Mouse (Mus musculus): ENCODE results near the gene Cilp2. TPM values are rescaled to one million over a fixed set of nuclear protein-coding genes. Genes with fewer than 3 reads are reported as not detected.

The Cilp2 gene
- polyA plus RNA-seq, 1 experiment from 2014 or later = 0.03 TPM

DNA sequence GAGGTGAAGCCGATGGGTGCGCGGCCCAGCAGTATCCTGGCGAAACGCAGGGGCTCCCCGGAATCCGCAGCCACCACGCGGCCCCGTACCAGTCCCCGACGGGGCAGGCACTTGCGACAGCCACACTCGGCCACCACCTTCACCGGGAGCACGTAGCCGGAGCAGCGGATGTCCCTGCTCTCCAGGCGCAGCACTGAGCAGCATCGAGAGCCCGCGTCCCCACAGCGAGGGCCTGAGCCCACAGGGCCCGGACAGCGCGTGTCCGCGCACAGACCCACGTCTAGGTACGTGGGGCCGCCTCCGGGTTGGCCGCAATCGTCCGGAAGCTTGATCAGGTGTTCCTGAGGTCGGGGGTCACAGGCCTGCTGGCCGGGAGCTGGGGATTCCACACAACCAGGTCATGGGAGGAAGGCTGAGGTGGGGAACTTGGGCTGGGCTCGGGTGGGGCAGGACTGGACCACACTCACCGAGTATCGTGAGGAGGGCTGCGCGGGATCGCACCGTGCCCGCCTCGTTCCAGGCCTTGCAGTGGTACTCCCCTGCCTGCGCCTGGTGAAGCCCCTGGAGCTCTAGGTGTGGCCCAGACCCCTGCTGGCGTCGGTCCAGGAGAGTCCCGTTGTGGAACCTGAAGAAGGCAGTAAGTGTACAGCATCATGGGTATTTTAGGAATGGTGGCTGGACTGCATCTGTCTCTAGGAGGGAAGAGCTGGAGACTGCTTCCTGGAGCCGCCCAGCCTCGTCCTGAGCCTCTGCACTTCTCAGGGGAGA, 4.5 kb downstream of the Cilp2 start:
- WGBS (ENCODE audit: insufficient replicate concordance) = 15% methylated on average over 52 of the region's 52 CpGs
- no peaks in the 10 kb centered on the region; the same call in 1 of the 2 replicates for H3K9me3 ChIP-seq (replicated peaks)
- peaks cover 100% of the 10 kb centered on the region for H3K27me3 ChIP-seq
- H3K9ac ChIP-seq = no peak overlapping the region
- peak overlapping the region; percentile 56; the same call in 1 of the 2 replicates for H3K4me2 ChIP-seq
- H3K4me3 ChIP-seq (replicated peaks) = peak overlapping the region; percentile 38; the same call in 1 of the 2 replicates
- no peak overlapping the region for H3K27ac ChIP-seq (replicated peaks)
- no peaks in the 10 kb centered on the region for H3K36me3 ChIP-seq (replicated peaks)
- peaks cover 22% of the 10 kb centered on the region for H3K4me1 ChIP-seq (replicated peaks)
- no peak for ATAC-seq (ENCODE audit: insufficient read depth)

DNA sequence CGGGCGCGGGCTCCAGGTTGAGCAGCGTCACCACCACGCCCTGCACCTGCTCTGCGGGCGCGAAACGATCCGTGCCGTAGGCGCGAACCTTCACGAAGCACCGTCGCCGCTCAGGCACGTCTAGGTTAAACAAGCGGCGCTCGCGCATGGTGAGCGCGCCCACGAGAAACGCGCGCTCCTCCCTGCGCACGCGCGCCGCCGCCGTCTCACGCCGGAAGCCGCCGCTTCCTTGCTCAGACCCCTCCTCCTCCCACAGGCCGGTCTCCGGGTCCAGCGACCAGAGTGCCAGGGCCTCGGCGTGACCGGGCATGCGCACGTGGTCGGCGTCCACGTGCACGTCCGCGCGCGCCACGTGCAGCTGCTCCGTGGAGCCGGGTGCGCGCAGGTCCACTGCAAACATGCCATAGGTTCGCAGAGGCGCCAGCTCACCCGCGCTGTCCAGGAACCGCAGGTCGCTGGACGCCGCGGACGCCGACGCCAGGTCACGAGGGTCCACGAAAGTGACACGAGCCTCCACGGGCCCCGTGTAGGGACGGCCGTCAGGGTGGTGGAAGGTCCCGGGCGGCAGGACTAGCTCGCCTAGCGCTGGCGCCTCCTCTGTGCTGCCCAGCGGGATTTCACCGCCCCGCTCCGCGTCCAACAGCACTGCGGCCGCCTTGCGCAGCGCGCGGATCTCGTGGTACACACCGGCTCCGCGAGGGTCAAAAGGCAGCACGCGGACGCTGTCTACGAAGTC, 5.3 kb downstream of the Cilp2 start:
- H3K27ac ChIP-seq (replicated peaks) = no peak overlapping the region
- peak overlapping the region; percentile 38 for H3K4me3 ChIP-seq (replicated peaks)
- ATAC-seq (ENCODE audit: insufficient read depth) = no peak
- peak overlapping the region; percentile 56 for H3K4me2 ChIP-seq
- peaks cover 100% of the 10 kb centered on the region for H3K27me3 ChIP-seq
- H3K9me3 ChIP-seq (replicated peaks) = no peaks in the 10 kb centered on the region; the same call in 1 of the 2 replicates
- 9% methylated on average over 103 of the region's 103 CpGs for WGBS (ENCODE audit: insufficient replicate concordance)
- no peaks in the 10 kb centered on the region for H3K36me3 ChIP-seq (replicated peaks)
- H3K4me1 ChIP-seq (replicated peaks) = peaks cover 17% of the 10 kb centered on the region
- H3K9ac ChIP-seq = no peak overlapping the region

DNA sequence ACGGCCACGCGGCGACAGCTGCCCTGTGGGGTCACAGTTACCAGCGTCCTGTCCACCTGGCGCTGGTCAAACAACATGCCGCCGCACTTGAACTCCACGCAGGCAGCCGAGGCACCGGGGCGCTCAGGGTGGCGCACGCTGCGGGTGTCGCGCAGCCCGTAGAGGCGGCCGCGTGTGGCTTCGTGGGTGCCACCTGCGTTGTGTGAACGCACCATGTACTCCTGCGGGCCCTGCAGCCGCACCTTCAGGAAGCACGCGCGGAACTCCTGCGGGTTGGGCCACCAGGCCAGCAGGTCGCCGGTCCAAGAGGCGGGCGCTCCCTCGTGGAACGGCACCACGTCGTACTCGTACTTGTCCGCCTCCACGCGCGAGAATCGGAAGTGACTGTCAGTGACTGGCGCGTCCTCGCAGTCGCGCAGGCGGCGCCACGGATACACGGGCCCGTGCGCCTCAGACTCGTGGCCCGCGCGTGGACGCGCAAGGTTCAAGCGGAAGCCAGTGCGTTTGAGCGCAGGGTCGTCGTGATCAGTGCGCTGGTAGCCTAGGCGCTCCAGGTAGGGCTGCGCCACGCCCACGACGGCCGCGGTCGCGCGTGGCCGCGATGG, 6.1 kb downstream of the Cilp2 start:
- H3K36me3 ChIP-seq (replicated peaks) = no peaks in the 10 kb centered on the region
- H3K27ac ChIP-seq (replicated peaks) = no peak overlapping the region
- H3K4me1 ChIP-seq (replicated peaks) = peaks cover 17% of the 10 kb centered on the region
- peak overlapping the region; percentile 56; the same call in 1 of the 2 replicates for H3K4me2 ChIP-seq
- no peaks in the 10 kb centered on the region; the same call in 1 of the 2 replicates for H3K9me3 ChIP-seq (replicated peaks)
- ATAC-seq (ENCODE audit: insufficient read depth) = no peak
- peaks cover 100% of the 10 kb centered on the region for H3K27me3 ChIP-seq
- H3K9ac ChIP-seq = no peak overlapping the region
- H3K4me3 ChIP-seq (replicated peaks) = peak overlapping the region; percentile 38
- 21% methylated on average over 79 of the region's 79 CpGs for WGBS (ENCODE audit: insufficient replicate concordance)

GRCm38 (mm10) chr8:69880841-69881240, 6.6 kb downstream of the Cilp2 start:
- 15% methylated on average over 37 of the region's 37 CpGs for WGBS (ENCODE audit: insufficient replicate concordance)
- no peaks in the 10 kb centered on the region; the same call in 1 of the 2 replicates for H3K9me3 ChIP-seq (replicated peaks)
- no peaks in the 10 kb centered on the region for H3K36me3 ChIP-seq (replicated peaks)
- H3K27me3 ChIP-seq = peaks cover 100% of the 10 kb centered on the region
- ATAC-seq (ENCODE audit: insufficient read depth) = no peak
- no peak overlapping the region for H3K9ac ChIP-seq
- no peak overlapping the region for H3K4me3 ChIP-seq (replicated peaks)
- no peak overlapping the region for H3K27ac ChIP-seq (replicated peaks)
- H3K4me2 ChIP-seq = no peak overlapping the region
- peaks cover 17% of the 10 kb centered on the region for H3K4me1 ChIP-seq (replicated peaks)

DNA sequence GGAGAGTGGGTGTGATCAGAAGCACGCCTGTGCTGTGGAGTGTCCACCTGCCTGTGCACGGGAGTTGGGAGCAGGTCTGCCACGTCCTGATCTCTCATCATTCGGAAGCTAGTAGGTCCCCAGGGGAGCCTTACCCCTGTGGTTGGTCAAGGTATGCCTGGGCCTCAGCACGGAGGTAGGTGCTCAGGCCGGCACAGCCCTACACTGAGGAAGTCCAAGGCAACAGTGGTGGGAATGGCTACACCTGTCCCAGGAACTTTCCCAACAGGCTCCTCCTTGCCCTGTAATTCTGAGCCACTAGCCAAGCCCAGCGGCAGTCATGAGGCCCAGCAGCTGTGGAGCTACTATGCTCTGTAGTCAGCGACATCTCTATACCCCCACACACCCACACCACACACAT, 7.8 kb downstream of the Cilp2 start:
- ATAC-seq (ENCODE audit: insufficient read depth) = no peak
- no peak overlapping the region for H3K27ac ChIP-seq (replicated peaks)
- H3K27me3 ChIP-seq = peaks cover 98% of the 10 kb centered on the region
- H3K9me3 ChIP-seq (replicated peaks) = no peaks in the 10 kb centered on the region; the same call in 1 of the 2 replicates
- WGBS (ENCODE audit: insufficient replicate concordance) = 47% methylated on average over 8 of the region's 8 CpGs
- no peak overlapping the region for H3K4me3 ChIP-seq (replicated peaks)
- no peak overlapping the region for H3K9ac ChIP-seq
- H3K36me3 ChIP-seq (replicated peaks) = no peaks in the 10 kb centered on the region
- no peak overlapping the region for H3K4me2 ChIP-seq
- H3K4me1 ChIP-seq (replicated peaks) = peaks cover 17% of the 10 kb centered on the region

- Histone ChIP-seq H3K36me3 (replicated peaks) (no peaks in the 10 kb centered on the region), H3K4me2 (no peak overlapping the region), H3K4me3 (replicated peaks) (no peak overlapping the region), H3K27me3 (peaks cover 84% of the 10 kb centered on the region), H3K27ac (replicated peaks) (no peak overlapping the region), H3K9me3 (replicated peaks) (no peaks in the 10 kb centered on the region; the same call in 1 of the 2 replicates), H3K9ac (no peak overlapping the region), H3K4me1 (replicated peaks) (peaks cover 17% of the 10 kb centered on the region)
- ATAC-seq (ENCODE audit: insufficient read depth) = no peak
- 50% methylated on average over 3 of the region's 3 CpGs for WGBS (ENCODE audit: insufficient replicate concordance)
These were observed 9.5 kb downstream of the Cilp2 start for GRCm38 (mm10) chr8:69877992-69878391.

DNA sequence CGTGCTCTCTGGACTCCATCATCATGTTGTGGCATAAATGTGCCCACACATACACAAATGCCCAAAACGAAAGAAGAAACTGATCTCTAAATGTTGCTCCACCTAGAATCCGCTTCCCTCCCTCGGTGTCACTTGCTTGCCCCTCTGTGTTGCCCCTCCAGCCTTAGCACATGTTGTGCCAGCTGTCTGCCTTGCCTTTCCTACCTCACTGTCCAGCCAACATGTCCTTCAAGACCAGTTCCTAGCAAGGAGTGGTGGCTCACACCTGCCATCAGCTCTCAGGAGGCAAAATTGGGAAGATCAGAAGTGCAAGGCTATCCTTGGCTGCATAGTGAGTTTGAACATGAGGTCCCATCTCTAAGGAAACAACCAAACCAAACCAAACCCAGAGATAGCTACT, 10.1 kb downstream of the Cilp2 start:
- ATAC-seq (ENCODE audit: insufficient read depth) = no peak
- H3K36me3 ChIP-seq (replicated peaks) = no peaks in the 10 kb centered on the region
- WGBS (ENCODE audit: insufficient replicate concordance) = 66% methylated on average over 4 of the region's 4 CpGs
- H3K9ac ChIP-seq = no peak overlapping the region
- peaks cover 16% of the 10 kb centered on the region for H3K4me1 ChIP-seq (replicated peaks)
- H3K27ac ChIP-seq (replicated peaks) = no peak overlapping the region
- H3K27me3 ChIP-seq = peaks cover 78% of the 10 kb centered on the region
- H3K9me3 ChIP-seq (replicated peaks) = no peaks in the 10 kb centered on the region; the same call in 1 of the 2 replicates
- H3K4me3 ChIP-seq (replicated peaks) = no peak overlapping the region
- H3K4me2 ChIP-seq = no peak overlapping the region

GRCm38 (mm10) chr8:69876967-69877366, 10.5 kb downstream of the Cilp2 start:
- Histone ChIP-seq H3K4me2 (no peak overlapping the region), H3K4me1 (replicated peaks) (peaks cover 11% of the 10 kb centered on the region), H3K27ac (replicated peaks) (no peak overlapping the region), H3K9ac (no peak overlapping the region), H3K36me3 (replicated peaks) (no peaks in the 10 kb centered on the region), H3K4me3 (replicated peaks) (no peak overlapping the region), H3K9me3 (replicated peaks) (no peaks in the 10 kb centered on the region; the same call in 1 of the 2 replicates), H3K27me3 (peaks cover 73% of the 10 kb centered on the region)
- ATAC-seq (ENCODE audit: insufficient read depth) = no peak
- 59% methylated on average over 10 of the region's 10 CpGs for WGBS (ENCODE audit: insufficient replicate concordance)

- no peak overlapping the region for H3K4me3 ChIP-seq (replicated peaks)
- no peaks in the 10 kb centered on the region for H3K9me3 ChIP-seq (replicated peaks)
- no peak for ATAC-seq (ENCODE audit: insufficient read depth)
- peaks cover 3% of the 10 kb centered on the region; the same call in 1 of the 2 replicates for H3K4me1 ChIP-seq (replicated peaks)
- H3K27me3 ChIP-seq = peaks cover 65% of the 10 kb centered on the region
- 34% methylated on average over 10 of the region's 10 CpGs for WGBS (ENCODE audit: insufficient replicate concordance)
- no peak overlapping the region for H3K4me2 ChIP-seq
- no peak overlapping the region for H3K9ac ChIP-seq
- H3K27ac ChIP-seq (replicated peaks) = no peak overlapping the region
- no peaks in the 10 kb centered on the region for H3K36me3 ChIP-seq (replicated peaks)
These were observed 11.4 kb downstream of the Cilp2 start for GRCm38 (mm10) chr8:69876097-69876496.

DNA sequence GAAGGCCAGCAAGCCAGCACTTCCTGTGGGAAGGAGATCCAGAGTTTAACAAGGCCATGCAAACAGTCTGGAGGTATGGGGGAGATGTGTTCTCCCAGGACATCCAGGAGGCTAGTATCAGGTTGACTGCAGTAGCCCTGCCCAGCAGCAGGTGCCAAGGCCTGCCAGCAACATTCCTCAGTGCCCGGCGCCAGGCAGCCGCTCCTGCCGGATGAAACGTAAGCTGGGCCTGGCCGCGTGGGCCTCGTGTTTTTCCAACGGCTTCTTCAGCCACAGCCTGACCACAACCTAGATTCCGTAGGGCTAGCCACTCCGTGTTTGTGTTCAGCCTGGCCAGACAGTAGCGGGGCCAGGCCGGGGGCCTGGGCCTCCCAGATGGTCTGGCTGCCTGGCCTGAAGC, 12.8 kb downstream of the Cilp2 start:
- Histone ChIP-seq H3K9me3 (replicated peaks) (no peaks in the 10 kb centered on the region), H3K9ac (no peak overlapping the region), H3K4me2 (no peak overlapping the region), H3K36me3 (replicated peaks) (no peaks in the 10 kb centered on the region), H3K4me1 (replicated peaks) (no peaks in the 10 kb centered on the region), H3K27me3 (peaks cover 50% of the 10 kb centered on the region), H3K27ac (replicated peaks) (no peak overlapping the region), H3K4me3 (replicated peaks) (no peak overlapping the region)
- no peak for ATAC-seq (ENCODE audit: insufficient read depth)
- 72% methylated on average over 13 of the region's 13 CpGs for WGBS (ENCODE audit: insufficient replicate concordance)

DNA sequence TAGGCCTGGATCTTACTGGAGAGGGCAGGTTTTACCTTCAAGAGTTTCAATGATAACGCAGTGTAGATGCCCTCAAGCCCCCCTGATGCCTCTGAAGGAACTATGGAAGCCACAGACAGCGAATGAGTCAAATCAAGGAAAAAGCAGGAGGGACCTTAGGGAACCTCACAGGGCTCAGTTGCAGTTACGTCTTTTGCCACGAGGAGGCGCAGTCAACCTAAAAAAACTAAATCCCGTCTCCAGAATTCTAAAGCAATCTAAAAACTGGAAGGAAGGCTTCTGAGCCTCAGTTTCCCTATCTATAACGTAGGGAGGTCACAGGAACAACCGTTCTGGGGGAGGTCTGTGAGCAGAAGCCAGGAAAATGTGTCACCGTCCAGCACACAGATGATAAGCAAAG, 13.3 kb downstream of the Cilp2 start:
- H3K27ac ChIP-seq (replicated peaks) = no peak overlapping the region
- H3K9me3 ChIP-seq (replicated peaks) = no peaks in the 10 kb centered on the region
- H3K27me3 ChIP-seq = peaks cover 45% of the 10 kb centered on the region
- H3K36me3 ChIP-seq (replicated peaks) = no peaks in the 10 kb centered on the region
- no peak overlapping the region for H3K9ac ChIP-seq
- ATAC-seq (ENCODE audit: insufficient read depth) = no peak
- no peak overlapping the region for H3K4me3 ChIP-seq (replicated peaks)
- H3K4me1 ChIP-seq (replicated peaks) = no peaks in the 10 kb centered on the region
- WGBS (ENCODE audit: insufficient replicate concordance) = 10% methylated on average over 9 of the region's 9 CpGs
- H3K4me2 ChIP-seq = no peak overlapping the region

Measured in liver, embryonic 15.5 days (tissue).